Mouse (Mus musculus) urinary bladder, adult 2 months (tissue): Measurements from ENCODE around the gene Hoxd9. TPM values are rescaled to one million over a fixed set of nuclear protein-coding genes. Genes with fewer than 3 reads are reported as not detected.
A peak's percentile ranks its signal among the peaks of the same experiment; 100 is the strongest.

Experiments used
- DNase-seq: peaks from one replicate; pipeline ENCODE4 v3.0.0; 2022; ENCODE audit warnings: low spot score
- polyA plus RNA-seq: library from polyadenylated mRNA; depleted of rRNA; stranded (reverse); fragments of >200 nt; gene quantifications from 2 replicates; pipeline ENCODE4 v1.2.3, GENCODE M21; 2012

Gene Hoxd9
- polyA plus RNA-seq, 1 experiment, result 9.1 TPM

- DNase-seq, result no peak
These were observed 838 bp upstream of the Hoxd9 start for GRCm38 (mm10) chr2:74696442-74697335.

GRCm38 (mm10) chr2:74698201-74699052, 900 bp downstream of the Hoxd9 start:
- peak; percentile 61 for DNase-seq

DNA sequence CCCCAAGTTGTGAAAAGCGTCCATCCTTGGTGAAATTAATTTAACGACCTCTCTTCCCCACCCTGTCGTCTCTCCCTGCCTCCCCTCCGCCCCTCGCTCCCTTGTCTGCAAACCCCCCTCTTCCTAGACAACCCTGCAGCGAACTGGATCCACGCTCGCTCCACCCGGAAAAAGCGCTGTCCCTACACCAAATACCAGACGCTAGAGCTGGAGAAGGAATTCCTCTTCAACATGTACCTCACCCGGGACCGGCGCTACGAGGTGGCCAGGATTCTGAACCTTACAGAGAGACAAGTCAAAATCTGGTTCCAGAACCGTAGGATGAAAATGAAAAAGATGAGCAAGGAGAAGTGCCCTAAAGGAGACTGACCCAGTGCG, 1.5 kb downstream of the Hoxd9 start:
- DNase-seq, result no peak

DNA sequence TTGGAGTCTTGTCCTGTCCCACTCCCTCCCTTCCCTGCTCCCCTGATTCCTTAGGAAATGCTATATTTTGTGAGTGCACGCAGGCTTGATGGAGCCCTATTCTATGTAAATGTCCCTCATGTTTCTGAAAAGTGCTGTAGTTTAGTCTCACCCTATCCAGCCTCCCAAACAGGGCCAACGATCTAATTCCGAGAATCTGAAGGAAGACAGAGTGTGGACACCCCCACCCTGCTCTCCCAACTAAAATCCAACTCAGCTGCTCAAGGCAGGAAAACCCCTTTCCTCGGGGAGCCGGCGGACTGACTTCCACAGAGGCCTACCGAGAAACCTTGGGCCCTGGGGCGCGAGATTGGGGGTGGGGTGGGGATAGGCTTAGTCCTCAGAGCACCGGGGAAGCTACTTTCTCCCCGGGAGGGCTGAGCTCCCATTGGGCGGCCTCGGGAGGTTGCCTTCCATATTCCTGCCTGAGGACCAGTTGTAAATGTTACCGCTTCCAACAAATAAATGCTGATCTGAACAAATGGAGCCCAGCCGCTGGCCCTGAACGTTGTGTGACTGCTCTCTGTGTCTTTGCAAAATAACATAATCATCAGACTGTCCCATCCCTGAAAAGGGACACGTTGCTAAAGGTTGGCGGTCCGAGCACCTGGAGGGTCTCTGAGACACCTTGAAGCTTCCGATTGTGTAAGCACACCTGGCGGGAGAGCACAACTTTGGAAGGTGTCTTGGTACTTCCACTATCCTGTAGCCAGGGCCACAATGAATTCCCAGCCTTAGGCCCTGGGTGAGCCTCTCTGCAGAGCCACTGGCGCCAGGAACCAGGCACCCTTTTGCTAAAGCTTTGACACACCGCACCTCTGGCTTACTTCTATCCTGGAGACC, 2.4 kb downstream of the Hoxd9 start:
- DNase-seq, result no peak

DNA sequence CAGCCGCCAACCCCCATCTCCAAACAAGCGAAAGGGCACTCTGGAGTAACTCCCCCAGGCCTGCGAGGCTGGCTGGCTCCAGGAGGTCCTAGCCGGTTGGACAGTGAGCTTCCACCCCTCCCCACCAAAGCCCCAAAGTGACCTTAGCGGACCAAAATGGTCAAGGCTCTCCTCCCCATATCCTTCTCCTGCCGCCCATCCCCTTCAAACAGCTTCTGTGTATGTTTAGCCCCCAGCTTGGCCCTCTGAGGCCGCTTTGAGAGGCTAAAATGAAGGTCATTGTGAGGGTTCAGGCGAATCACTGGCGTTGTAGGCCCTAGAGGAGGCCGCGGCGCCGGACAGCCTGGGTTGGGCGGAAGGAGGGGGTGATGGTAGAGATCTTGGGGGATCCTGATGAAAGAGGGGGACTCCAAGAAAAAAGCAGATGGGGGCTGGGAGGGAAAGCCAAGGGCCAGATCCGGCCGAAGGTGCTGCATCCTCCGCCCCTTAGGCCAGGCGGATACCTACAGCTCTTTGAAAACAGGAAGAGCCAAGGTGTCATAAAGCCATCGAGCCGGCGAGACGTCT, 3.1 kb downstream of the Hoxd9 start:
- no peak for DNase-seq

- no peak for DNase-seq
These were observed 4.7 kb downstream of the Hoxd9 start for GRCm38 (mm10) chr2:74701949-74702819.

GRCm38 (mm10) chr2:74702820-74703219, 5.3 kb downstream of the Hoxd9 start:
- DNase-seq, result no peak

DNA sequence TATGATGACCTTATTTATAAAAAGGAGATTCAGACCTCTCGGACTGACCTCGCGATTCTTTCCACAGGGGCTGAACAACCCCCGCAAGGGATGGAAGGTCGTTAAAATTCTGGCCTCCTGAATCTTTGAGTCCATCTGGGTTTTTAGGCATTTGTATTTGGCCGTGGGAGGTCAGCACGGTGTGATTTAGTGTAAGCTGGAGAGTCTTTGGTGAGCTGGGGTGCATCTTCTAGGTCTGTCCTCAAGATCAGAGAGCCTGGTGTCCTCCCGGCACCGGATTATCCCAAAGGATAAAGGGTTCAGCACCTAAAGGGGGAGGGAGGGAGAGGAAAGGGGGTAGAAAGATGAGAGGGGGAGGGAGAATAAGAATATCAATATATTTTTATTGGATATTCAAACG, 5.8 kb downstream of the Hoxd9 start:
- no peak for DNase-seq

DNA sequence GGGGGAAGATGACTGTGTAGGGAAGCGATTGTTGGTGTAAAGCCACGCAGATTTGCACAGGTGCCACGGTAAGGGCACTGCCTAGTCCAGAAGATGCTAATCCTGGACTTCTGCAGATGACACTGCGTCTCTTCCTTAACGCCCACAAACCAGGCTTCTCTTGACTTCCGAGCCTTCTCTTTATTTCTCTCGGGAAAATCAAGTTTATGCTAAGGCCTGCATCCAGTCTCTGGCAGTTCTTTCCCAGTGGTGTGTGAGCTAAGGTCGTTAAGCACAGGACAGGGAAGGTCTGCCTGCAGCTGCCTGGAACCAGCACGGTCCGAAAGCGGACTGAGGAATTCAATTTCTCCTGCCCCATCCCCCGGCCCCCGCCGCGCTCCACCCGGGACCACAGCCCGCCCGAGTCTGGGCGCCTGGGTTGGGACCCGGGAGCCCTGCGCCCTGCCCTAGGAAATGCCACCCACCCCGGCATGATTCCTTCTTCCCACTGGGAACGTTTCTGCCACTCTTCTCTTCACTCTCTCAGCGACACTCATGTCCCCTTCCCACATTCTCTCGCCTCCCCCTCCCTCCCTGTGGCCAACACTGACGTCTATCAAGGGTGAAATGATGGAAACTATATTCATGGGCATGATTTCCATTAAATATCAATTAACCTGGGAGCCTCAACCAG, 6.3 kb downstream of the Hoxd9 start:
- DNase-seq, result no peak

GRCm38 (mm10) chr2:74704393-74704998, 7.0 kb downstream of the Hoxd9 start, which contains the start of gene Hoxd8:
Gene Hoxd8, plus strand, starts transcription at chr2:74704615.
- DNase-seq, result peak; percentile 84

GRCm38 (mm10) chr2:74704999-74705466, 7.5 kb downstream of the Hoxd9 start:
- DNase-seq, result no peak

DNA sequence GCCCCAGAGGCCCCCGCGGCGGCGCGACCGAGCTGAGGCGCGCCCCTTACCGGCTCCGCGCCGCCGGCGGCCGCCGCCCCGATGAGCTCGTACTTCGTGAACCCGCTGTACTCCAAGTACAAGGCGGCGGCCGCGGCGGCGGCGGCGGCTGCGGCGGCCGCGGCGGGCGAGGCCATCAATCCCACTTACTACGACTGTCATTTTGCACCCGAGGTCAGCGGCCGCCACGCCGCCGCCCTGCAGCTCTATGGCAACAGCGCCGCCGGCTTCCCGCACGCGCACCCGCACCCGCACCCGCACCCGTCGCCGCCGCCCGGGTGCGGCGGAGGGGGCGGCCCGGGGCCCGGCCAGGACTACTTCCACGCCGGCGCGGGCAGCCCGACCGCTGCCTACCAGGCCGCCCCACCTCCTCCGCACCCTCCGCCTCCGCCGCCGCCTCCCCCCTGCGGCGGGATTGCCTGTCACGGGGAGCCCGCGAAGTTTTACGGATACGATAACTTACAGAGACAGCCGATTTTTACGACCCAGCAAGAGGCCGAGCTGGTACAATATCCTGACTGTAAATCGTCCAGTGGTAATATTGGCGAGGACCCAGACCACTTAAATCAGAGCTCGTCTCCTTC, 8.1 kb downstream of the Hoxd9 start:
- no peak for DNase-seq

- DNase-seq, result no peak
These were observed 8.9 kb downstream of the Hoxd9 start for GRCm38 (mm10) chr2:74706393-74706960.

DNA sequence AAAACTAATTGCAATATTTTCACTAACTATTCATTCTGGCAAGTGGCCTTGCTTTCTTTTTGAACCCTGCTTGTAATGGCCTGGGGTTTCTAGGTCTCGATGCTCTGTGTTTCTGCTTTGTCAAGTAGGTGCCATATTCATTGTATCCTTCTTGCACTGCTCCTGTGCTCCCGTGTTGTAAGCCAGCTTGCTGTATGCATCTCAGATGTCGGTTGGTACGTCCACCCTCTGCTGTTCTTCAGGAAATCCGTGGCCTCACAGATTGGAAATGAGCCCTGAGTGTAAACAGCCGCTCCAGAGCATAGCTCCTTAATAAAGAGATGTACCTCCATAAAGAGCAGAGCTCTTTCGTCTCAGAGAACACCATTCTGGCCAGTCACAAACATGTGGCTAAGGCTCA, 10.1 kb downstream of the Hoxd9 start:
- no peak for DNase-seq

- DNase-seq, result no peak
These were observed 11.1 kb downstream of the Hoxd9 start for GRCm38 (mm10) chr2:74708676-74709075.

- no peak for DNase-seq
These were observed 12.2 kb downstream of the Hoxd9 start for GRCm38 (mm10) chr2:74709465-74710419.

DNA sequence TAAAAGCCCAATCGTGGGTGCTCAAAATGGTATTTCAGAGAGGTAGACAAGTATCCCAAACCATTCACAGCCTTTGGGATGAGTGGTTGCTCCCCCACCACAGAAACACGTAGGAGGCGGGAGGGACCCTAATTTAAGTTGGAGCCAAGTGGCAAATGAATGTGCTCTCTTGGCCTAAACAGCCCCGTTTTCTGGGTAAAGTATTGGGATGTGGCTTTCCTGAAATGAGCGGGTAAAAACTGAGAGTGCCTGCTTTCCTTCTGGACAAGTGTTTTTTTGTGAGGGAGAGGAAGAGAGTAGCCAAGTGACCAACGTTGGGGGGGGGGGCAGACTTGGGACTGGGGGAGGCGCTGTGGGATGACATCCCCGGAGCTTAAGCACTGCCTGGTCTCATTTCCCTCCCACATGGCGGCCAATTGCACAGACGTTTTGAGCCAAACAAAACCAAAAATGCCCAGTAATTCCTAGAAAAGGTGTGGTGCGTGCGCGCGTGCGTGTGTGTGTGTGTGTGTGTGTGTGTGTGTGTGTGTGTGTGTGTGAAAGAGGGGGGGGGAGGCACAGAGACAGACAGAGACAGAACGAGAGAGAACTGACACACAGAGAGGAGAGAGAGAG, 13.5 kb downstream of the Hoxd9 start:
- no peak for DNase-seq
